Mouse (Mus musculus): ENCODE data around the gene Thada.

Thada gene

GRCm38 (mm10) chr17:84148499-84149484, 317.2 kb downstream of the Thada start:
- in situ Hi-C loops (cut with MboI, MseI), result no loop called here

GRCm38 (mm10) chr17:84147183-84148108, 318.6 kb downstream of the Thada start:
- in situ Hi-C loops (cut with MboI, MseI), result no loop called here

GRCm38 (mm10) chr17:84146458-84147182, 319.4 kb downstream of the Thada start:
- in situ Hi-C loops (cut with MboI, MseI), result no loop called here

- in situ Hi-C loops (cut with MboI, MseI), result no loop called here
Measured at GRCm38 (mm10) chr17:84145826-84146287, 320.1 kb downstream of the Thada start.

- in situ Hi-C loops (cut with MboI, MseI), result no loop called here
Measured at GRCm38 (mm10) chr17:84144762-84145599, 321.0 kb downstream of the Thada start.

- in situ Hi-C loops (cut with MboI, MseI), result no loop called here
Measured at GRCm38 (mm10) chr17:84144130-84144529, 321.9 kb downstream of the Thada start.

GRCm38 (mm10) chr17:84143219-84143844, 322.7 kb downstream of the Thada start:
- in situ Hi-C loops (cut with MboI, MseI), result no loop called here

- in situ Hi-C loops (cut with MboI, MseI), result no loop called here
Measured at GRCm38 (mm10) chr17:84141691-84142090, 324.3 kb downstream of the Thada start.

- in situ Hi-C loops (cut with MboI, MseI), result no loop called here
Measured at GRCm38 (mm10) chr17:84140822-84141507, 325.0 kb downstream of the Thada start.
